Mouse (Mus musculus) cerebellum, adult 2 months (tissue): ENCODE measurements around the gene Dpep1.

Source experiments
- CTCF ChIP-seq: fragments of 200-500 bp; IDR thresholded peaks from 2 replicates; pipeline ENCODE4 v1.5.1; 2011; ENCODE audit warnings: low read depth, mild to moderate bottlenecking, control low read depth, low read length, moderate library complexity, borderline replicate concordance; ENCODE audit not compliant: insufficient read depth
- POLR2A ChIP-seq: fragments of 200-500 bp; IDR thresholded peaks from 2 replicates; pipeline ENCODE4 v1.6.1; 2011; ENCODE audit warnings: low read length, control low read depth, borderline replicate concordance; ENCODE audit not compliant: insufficient read depth

DNA sequence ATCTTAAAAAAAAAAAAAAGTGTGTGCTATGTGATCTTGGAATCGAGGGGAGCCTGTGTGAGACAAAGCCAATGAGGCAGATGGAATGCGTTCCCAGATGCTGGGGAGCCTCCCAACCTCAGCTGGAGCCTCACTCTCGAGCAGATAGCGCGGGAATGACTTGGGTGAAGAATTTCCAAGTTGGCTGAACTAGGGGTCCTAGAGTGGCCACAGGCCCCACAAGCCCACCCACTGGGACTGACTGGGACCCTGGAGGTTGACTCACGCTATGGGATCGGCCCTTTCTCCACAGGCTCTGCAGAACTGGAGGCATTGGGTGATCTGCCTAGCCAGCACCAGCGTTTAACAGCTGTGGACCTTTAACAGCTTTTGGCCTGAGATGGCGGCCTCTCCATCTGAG, 49.8 kb upstream of the Dpep1 start:
- TF ChIP-seq CTCF (no peak), POLR2A (no peak)
